Mouse (Mus musculus) heart, adult 2 months (tissue): ENCODE data around the gene Bckdha. TPM values are rescaled to one million over a fixed set of nuclear protein-coding genes. Genes with fewer than 3 reads are reported as not detected.
A peak's percentile ranks its signal among the peaks of the same experiment; 100 is the strongest.

Source experiments
- DNase-seq, 2 experiments: peaks; one replicate each; pipeline ENCODE4 v3.0.0; 2021
- H3K27ac ChIP-seq: fragments of 200-600 bp; 2 replicates; pipeline ENCODE4 v1.8.1; 2022
- H3K27me3 ChIP-seq: fragments of 200-500 bp; 2 replicates; pipeline ENCODE4 v1.6.1; 2012; ENCODE audit warnings: mild to moderate bottlenecking, low read length, inconsistent platforms, mixed read lengths; ENCODE audit not compliant: control insufficient read depth, insufficient read depth
- H3K36me3 ChIP-seq: fragments of 200-500 bp; 2 replicates; pipeline ENCODE4 v1.6.1; 2012; ENCODE audit warnings: low read length, inconsistent platforms; ENCODE audit not compliant: control insufficient read depth, insufficient read depth
- H3K4me1 ChIP-seq: fragments of 200-500 bp; 2 replicates; pipeline ENCODE4 v1.6.1; 2011; ENCODE audit warnings: low read length; ENCODE audit not compliant: control insufficient read depth, insufficient read depth
- H3K4me3 ChIP-seq: fragments of 200-600 bp; 2 replicates; pipeline ENCODE4 v1.8.1; 2022
- H3K79me2 ChIP-seq: fragments of 200-500 bp; replicated peaks from 2 replicates; pipeline ENCODE4 v1.6.1; 2012; ENCODE audit warnings: mild to moderate bottlenecking, inconsistent platforms, low read length, moderate library complexity, mixed read lengths; ENCODE audit not compliant: control insufficient read depth, insufficient read depth
- H3K9ac ChIP-seq: fragments of 200-500 bp; 2 replicates; pipeline ENCODE4 v1.6.1; 2012; ENCODE audit warnings: low read depth, mild to moderate bottlenecking, control low read depth, inconsistent platforms, low read length, mixed read lengths
- CTCF ChIP-seq: fragments of 200-600 bp; IDR thresholded peaks from 2 replicates; pipeline ENCODE4 v1.8.1; 2022; ENCODE audit warnings: antibody characterized with exemption, mild to moderate bottlenecking, moderate library complexity
- EP300 ChIP-seq: fragments of 200-500 bp; IDR thresholded peaks from 2 replicates; pipeline ENCODE4 v1.6.1; 2011; ENCODE audit warnings: low read depth, low read length, control low read depth; ENCODE audit not compliant: insufficient read depth
- POLR2A ChIP-seq: fragments of 200-500 bp; IDR thresholded peaks from 2 replicates; pipeline ENCODE4 v1.6.1; 2011; ENCODE audit warnings: mild to moderate bottlenecking, low read depth, low read length, control low read depth; ENCODE audit not compliant: insufficient read depth
- WGBS: fragments of 180-500 bp; shearing (Covaris S2); methylation state at CpG from one replicate; pipeline ENCODE4 v1.1.7; 2018; 5-methylcytosine and 5-hydroxymethylcytosine counted together
- intact Hi-C: fragments of 180-260 bp; cut with DNase I; formaldehyde crosslinking; loops from one replicate; pipeline ENCODE4 v1.15.1; 2025
- polyA plus RNA-seq: library from polyadenylated mRNA; depleted of rRNA; stranded (reverse); fragments of >200 nt; gene quantifications from 2 replicates; pipeline ENCODE4 v1.2.3, GENCODE M21; 2012
- total RNA-seq, 2 experiments: library from RNA; stranded (reverse); gene quantifications; 2 replicates each; pipeline ENCODE4 v1.2.3; 2021

The Bckdha gene
- total and polyA plus RNA-seq, 3 experiments, result 225 to 545 (median 312) TPM

GRCm38 (mm10) chr7:25647574-25648123 lies 11.1 kb downstream of the Bckdha start:
- intact Hi-C loops, result no loop called here
- Histone ChIP-seq H3K27me3 (no peaks in the 10 kb centered on the region), H3K4me3 (no peak overlapping the region), H3K27ac (no peak overlapping the region), H3K9ac (no peak overlapping the region), H3K4me1 (peaks cover 3% of the 10 kb centered on the region), H3K36me3 (peaks cover 3% of the 10 kb centered on the region; the same call in 1 of the 2 replicates), H3K79me2 (0 out of 2 replicates have a peak, but pooled peaks cover 2% of the 10 kb centered on the region)
- TF ChIP-seq EP300 (no peak), CTCF (no peak), POLR2A (no peak)
- DNase-seq, result no peak
- 59% methylated on average over 5 of the region's 5 CpGs for WGBS

- intact Hi-C loops, result no loop called here
- no peak for TF ChIP-seq EP300
- Histone ChIP-seq H3K27me3 (no peaks in the 10 kb centered on the region), H3K9ac (no peak overlapping the region), H3K4me3 (no peak overlapping the region), H3K79me2 (0 out of 2 replicates have a peak, but pooled peaks cover 2% of the 10 kb centered on the region), H3K4me1 (peaks cover 3% of the 10 kb centered on the region), H3K27ac (no peak overlapping the region), H3K36me3 (peaks cover 3% of the 10 kb centered on the region; the same call in 1 of the 2 replicates)
- DNase-seq, result no peak
- WGBS, result 65% methylated on average over 14 of the region's 14 CpGs
Measured at GRCm38 (mm10) chr7:25645074-25645473, 13.7 kb downstream of the Bckdha start.

- intact Hi-C loops, result no loop called here
- H3K79me2 ChIP-seq, result 0 out of 2 replicates have a peak, but pooled peaks cover 2% of the 10 kb centered on the region
- H3K9ac ChIP-seq, result no peak overlapping the region
- H3K27me3 ChIP-seq, result no peaks in the 10 kb centered on the region
- 51% methylated on average over 4 of the region's 4 CpGs for WGBS
- DNase-seq, result no peak
- no peaks in the 10 kb centered on the region for H3K36me3 ChIP-seq
- no peak overlapping the region for H3K27ac ChIP-seq
- H3K4me1 ChIP-seq, result peaks cover 2% of the 10 kb centered on the region
- TF ChIP-seq EP300 (no peak), CTCF (no peak), POLR2A (no peak)
- no peak overlapping the region for H3K4me3 ChIP-seq
Measured at GRCm38 (mm10) chr7:25644631-25645030, 14.2 kb downstream of the Bckdha start.

DNA sequence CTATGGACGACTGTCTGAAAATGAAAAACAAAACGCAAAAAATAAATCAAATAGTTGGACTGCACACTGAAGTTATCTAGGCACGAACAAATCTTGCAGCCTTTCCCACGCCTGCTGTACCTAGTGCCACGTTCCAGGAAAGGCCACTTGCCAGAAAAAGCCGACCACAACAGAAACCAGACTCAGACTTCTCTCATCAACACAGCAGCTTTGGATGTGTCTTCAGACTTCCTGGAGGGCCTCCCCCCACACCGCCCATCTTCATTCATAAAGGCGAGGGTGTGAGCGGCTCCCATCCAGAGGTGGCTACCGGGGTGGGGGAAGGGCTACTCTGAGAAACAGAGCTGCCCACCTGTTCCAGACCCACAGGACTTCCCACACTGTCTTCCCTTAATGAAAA lies 14.6 kb downstream of the Bckdha start:
- Histone ChIP-seq H3K4me1 (no peaks in the 10 kb centered on the region; the same call in 1 of the 2 replicates), H3K4me3 (no peak overlapping the region), H3K27ac (no peak overlapping the region), H3K9ac (no peak overlapping the region), H3K79me2 (0 out of 2 replicates have a peak, but pooled peaks cover 2% of the 10 kb centered on the region), H3K27me3 (no peaks in the 10 kb centered on the region), H3K36me3 (no peaks in the 10 kb centered on the region)
- peak in 1 of 2 experiments; percentile 26 for DNase-seq
- intact Hi-C loops, result no loop called here
- no peak for TF ChIP-seq CTCF
- TF ChIP-seq EP300, result no peak
- TF ChIP-seq POLR2A, result no peak
- 41% methylated on average over 10 of the region's 10 CpGs for WGBS

- Histone ChIP-seq H3K79me2 (no peaks in the 10 kb centered on the region), H3K27me3 (no peaks in the 10 kb centered on the region), H3K4me3 (no peak overlapping the region), H3K27ac (no peak overlapping the region), H3K4me1 (no peaks in the 10 kb centered on the region), H3K36me3 (no peaks in the 10 kb centered on the region), H3K9ac (no peak overlapping the region)
- no peak for DNase-seq
- no peak for TF ChIP-seq EP300
- 95% methylated on average over 4 of the region's 4 CpGs for WGBS
- intact Hi-C loops, result no loop called here
Measured at GRCm38 (mm10) chr7:25639754-25640153, 19.0 kb downstream of the Bckdha start.

DNA sequence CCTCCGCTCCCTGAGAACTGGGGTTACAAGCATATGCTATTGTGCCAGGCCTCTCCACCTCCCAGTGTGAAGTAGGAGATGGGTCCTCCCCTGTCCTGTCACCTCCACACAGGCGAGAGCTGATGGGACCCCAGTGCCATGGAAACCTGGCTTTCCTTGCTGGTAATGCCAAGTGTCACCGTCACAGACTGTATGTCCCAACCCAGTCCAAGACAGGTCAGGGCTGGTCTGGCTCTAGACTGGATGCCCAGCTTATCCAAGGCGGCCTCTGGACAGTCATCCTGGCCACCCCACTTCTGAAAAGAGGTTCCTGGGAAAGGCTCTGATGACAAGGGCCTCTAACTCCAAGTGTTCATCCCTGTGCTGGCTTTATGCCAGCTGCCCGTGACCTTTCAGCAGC lies 21.7 kb downstream of the Bckdha start:
- no peak for DNase-seq
- H3K4me1 ChIP-seq, result no peaks in the 10 kb centered on the region
- TF ChIP-seq CTCF (no peak), POLR2A (no peak), EP300 (no peak)
- 79% methylated on average over 5 of the region's 5 CpGs for WGBS
- H3K9ac ChIP-seq, result no peak overlapping the region
- no peaks in the 10 kb centered on the region for H3K36me3 ChIP-seq
- no peak overlapping the region for H3K27ac ChIP-seq
- H3K27me3 ChIP-seq, result no peaks in the 10 kb centered on the region
- intact Hi-C loops, result no loop called here
- H3K79me2 ChIP-seq, result no peaks in the 10 kb centered on the region
- no peak overlapping the region for H3K4me3 ChIP-seq
